Mouse (Mus musculus): Measurements from ENCODE around the gene Fndc3a.
A peak's percentile ranks its signal among the peaks of the same experiment; 100 is the strongest.

The Fndc3a gene

DNA sequence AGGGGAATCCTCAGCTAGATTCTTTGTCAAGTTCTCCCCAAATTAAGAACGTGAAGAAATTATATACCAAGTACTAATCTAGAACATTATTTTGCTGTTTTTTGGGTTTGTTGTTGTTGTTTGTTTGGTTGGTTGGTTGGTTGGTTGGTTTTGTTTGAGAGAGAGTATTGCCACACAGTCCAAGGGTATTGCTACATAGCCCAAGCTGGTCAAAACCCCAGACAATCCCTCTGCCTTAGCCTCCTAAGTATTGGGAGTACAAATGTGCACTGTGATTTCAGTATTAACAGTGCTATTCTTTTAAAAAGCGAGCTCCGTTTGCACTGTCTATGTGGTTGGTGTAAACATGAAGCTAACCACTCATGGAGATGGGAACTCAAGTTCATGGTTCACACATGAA is 37.9 kb downstream of the Fndc3a start:
- DNase-seq, result no peak

DNA sequence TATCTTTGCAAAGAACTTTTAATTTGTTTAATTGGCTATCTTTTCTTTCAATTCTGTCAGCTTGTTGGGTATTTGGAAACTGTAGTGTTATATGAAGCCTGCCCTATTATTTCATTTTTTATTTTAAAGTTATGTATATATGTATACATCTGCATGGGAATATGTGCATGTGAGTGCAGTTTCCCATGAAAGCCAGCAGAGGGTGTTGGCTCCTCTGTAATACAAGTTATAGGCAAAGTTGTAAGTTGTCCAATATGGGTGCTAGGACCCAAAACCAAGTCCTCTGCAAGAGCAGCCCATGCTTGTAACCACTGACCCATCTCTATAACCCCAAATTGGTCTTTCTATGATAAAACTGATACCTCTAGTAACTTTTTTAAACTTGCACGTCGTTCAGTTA is 38.8 kb downstream of the Fndc3a start:
- DNase-seq, result no peak

GRCm38 (mm10) chr14:72649268-72649667 is 60.5 kb downstream of the Fndc3a start:
- DNase-seq, result no peak

DNA sequence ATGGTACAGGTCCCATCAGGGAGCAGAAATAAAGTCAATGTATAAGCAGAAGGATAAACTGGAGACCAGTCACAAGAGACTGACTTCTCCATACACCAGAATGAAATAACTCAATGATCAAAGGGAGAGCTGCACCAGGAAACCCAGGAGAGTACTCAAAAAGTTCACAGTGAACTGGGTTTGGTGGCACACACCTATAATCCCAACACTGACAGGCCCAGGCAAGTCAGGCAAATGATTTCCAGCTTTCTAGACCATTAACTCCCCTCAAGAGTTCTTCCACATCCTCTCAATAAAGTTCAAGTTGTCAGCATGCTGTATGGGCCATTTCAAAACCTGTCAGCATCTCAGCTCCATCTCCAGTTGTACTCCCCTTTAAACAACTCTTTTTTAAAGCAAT is 64.3 kb downstream of the Fndc3a start:
- no peak for DNase-seq

DNA sequence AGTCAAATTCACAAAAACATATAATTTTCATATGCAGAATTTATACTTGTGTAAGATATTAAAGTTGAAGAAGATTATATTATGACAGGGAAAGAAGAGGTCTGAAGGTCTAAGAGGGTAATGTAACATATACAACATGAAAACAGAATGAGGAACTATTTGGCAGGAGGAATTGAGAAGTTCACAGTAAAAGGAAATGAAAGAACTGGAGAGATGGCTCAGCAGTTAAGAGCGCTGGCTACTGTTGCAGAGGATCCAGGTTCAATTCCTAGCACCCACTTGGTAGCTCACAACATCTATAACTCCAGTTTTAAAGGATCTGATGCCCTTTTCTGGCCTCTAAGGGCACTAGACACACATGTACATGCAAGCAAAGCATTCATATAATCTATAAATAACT is 65.2 kb downstream of the Fndc3a start:
- no peak for DNase-seq

- DNase-seq, result no peak
These were observed 71.3 kb downstream of the Fndc3a start for GRCm38 (mm10) chr14:72638507-72638906.

GRCm38 (mm10) chr14:72633571-72633970 is 76.2 kb downstream of the Fndc3a start:
- no peak for DNase-seq

DNA sequence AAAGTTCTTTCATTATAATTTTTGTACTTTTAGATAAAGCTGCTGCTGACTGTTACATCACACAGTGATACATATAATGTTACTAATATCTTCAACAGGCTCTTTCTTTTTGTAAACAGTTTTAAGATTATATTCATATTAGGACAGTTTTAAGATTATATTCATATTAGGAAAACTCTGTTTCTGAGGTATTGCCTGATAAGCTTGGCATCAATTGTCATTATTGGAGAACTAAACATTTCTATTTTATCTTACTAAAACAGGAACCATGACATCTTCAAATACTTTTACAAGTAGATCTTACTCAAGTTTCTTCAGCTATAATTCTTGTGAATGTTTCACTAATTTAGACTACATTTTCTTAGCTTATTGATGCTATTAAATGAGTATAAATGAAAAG is 84.4 kb downstream of the Fndc3a start:
- no peak for DNase-seq

DNA sequence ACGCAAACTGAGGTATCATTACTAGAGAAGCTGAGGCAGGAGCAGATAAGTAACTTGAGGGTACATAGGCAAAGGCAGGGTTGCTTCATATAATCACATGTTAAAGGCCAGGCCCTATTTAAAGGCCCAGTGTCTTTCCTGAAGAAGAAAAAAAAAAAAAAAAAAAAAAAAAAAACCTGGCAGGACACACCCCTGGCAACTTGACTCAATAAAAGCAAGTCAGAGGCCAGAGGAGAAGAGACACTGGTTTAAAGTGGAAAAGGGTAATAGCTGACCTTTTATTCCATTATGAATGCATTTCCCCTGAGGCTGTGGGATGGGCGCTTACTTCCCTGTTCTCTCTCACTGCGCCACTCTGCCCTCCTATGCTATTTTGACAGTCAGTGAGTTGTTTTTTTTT is 105.7 kb downstream of the Fndc3a start:
- DNase-seq, result no peak

GRCm38 (mm10) chr14:72603194-72603521 is 106.6 kb downstream of the Fndc3a start:
- no peak for DNase-seq

DNA sequence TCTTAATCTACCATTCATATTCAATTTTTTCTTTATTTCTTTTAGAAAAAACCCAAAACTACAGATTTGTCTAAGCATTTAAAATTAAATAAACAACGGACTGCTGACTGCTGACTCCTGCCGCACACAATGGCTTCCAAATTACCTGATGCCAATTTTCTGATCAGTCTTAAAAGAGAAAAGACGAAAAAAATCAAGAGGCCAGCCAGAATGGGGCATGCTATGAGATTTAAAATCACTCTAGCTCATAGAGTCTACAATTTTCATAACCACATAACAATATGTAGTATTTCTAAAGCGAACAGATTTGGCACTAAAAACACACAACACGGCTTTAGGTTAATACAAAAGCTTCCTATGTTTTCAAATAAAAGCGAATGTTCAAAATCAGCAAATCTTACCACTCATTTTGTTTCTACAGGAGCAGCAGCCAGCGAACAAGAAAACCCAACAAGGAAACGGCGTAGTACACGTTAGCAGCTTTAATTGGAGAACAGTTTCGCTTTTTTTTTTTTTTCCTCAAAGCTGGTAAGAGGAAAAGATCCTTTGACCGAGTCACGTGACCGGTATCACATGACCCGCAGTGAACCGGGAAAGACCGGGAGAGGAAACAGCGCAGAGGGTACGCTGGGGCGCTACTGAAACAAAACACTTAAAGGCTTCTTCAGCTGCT is 107.1 kb downstream of the Fndc3a start:
- peak; percentile 89 to 95 for DNase-seq

DNA sequence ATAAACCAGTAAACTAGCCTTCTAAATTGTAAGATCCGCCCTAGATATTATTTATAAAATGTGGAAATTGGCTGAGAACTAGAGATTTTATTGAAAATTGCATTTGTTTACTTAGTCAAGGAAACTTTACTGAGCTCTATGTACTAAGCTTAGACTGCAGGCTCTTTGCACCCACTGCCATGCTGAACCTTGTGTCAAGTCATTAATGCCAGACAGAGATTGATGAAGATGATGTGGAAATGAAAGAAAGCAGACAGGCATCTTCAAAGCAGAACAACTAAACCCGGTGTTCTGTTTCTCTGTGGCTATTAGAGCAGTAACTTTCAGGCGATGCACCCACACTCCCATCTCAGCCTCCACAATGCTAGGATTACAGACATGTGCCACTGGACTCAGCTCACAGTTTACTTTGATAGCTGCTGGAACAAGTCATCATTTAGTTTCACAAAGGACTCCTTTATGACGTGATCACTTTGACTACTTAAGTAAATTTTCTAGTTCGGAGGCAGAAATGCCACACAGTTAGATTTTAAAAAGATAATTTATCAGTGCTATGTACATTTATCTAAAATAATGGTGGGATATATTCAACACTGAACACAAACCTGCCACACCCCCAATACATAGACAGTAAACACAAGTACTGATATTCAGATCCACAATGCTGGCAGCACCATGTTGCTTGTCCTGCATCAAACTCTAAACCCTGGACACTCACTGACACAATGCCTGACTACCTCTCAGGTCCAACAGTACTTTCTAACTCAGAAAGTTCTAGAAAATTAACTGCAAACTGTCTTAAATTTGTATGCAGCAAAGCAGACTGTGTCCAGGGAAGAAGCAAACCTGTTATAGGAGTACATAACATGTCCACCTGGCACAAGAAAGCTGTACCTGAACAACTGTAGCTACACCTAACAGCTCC is 108.2 kb downstream of the Fndc3a start:
- DNase-seq, result peak in 1 of 2 experiments; percentile 17

DNA sequence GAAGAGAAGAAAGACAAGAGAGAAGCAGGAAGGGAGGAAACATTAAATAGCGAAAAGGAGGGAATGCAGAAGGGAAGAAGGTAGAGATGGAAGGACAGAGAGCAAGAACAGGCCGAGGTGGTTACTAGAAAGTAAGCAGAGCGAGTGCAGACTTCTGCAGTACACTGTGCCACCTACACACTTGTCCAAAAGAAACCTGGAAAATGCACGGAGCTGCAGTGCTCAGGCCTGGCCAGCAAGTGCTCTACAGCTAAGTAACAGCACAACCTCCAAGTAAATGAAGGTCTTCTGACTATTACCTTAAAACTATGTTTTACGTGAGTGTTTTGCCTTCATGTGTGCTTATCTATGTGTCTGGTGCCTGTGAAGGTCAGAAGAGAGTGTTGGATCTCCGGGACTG is 109.4 kb downstream of the Fndc3a start:
- DNase-seq, result no peak

GRCm38 (mm10) chr14:72598976-72599740 is 110.6 kb downstream of the Fndc3a start:
- no peak for DNase-seq

DNA sequence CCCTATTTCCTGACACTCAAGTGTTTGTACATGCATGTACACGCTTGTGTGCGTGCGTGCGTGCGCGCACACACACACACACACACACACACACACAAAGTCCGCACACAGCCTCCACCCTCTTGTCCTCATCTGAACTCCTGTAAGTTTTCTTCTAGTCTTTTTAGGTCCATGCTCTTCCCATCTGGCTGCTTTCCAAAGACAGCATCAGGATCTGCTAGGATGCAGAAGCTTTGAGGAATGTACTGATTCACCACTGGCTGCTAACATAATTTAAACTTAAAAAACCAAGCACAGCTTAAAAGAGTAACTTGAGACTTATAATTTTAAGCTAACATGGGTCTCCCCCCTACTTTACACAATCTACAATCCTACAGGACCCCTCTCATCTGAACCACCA is 115.6 kb downstream of the Fndc3a start:
- DNase-seq, result no peak

- DNase-seq, result no peak
These were observed 120.4 kb downstream of the Fndc3a start for GRCm38 (mm10) chr14:72589415-72589814.

- DNase-seq, result no peak
These were observed 126.8 kb downstream of the Fndc3a start for GRCm38 (mm10) chr14:72582979-72583378.

DNA sequence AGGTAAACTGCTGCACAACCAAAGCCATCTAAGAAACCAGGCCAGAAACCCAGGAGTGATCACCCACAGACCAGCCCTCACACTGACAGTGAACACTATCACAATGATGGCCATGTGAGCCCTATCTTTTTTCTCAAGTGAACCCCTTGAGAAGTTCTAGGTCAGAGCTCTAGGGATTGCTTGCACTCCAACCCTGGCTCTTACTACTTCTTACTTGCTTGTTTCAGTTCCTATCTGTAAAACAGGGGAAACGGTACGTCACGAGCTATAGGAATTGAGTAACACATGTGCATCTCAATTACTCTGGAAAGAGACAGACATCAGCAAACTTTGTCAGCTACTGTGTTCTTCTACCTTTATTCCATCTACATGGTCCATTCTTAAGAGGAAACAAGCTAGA is 128.8 kb downstream of the Fndc3a start:
- no peak for DNase-seq

- DNase-seq, result no peak
These were observed 133.5 kb downstream of the Fndc3a start for GRCm38 (mm10) chr14:72576283-72576682.

GRCm38 (mm10) chr14:72563941-72564340 is 145.9 kb downstream of the Fndc3a start:
- no peak for DNase-seq

GRCm38 (mm10) chr14:72558795-72559194 is 151.0 kb downstream of the Fndc3a start:
- no peak for DNase-seq

GRCm38 (mm10) chr14:72555846-72556245 is 154.0 kb downstream of the Fndc3a start:
- DNase-seq, result no peak

GRCm38 (mm10) chr14:72536392-72537017 is 173.3 kb downstream of the Fndc3a start:
- no peak for DNase-seq

Data from cerebellum, adult 18-20 months (tissue).